Mouse (Mus musculus) skeletal muscle tissue, adult 2 months (tissue): Measurements from ENCODE around the gene Hint2.

Experiments
- DNase-seq: peaks from one replicate; pipeline ENCODE4 v3.0.0-alpha.2; 2012; ENCODE audit warnings: low read depth, low spot score

Hint2 gene

DNA sequence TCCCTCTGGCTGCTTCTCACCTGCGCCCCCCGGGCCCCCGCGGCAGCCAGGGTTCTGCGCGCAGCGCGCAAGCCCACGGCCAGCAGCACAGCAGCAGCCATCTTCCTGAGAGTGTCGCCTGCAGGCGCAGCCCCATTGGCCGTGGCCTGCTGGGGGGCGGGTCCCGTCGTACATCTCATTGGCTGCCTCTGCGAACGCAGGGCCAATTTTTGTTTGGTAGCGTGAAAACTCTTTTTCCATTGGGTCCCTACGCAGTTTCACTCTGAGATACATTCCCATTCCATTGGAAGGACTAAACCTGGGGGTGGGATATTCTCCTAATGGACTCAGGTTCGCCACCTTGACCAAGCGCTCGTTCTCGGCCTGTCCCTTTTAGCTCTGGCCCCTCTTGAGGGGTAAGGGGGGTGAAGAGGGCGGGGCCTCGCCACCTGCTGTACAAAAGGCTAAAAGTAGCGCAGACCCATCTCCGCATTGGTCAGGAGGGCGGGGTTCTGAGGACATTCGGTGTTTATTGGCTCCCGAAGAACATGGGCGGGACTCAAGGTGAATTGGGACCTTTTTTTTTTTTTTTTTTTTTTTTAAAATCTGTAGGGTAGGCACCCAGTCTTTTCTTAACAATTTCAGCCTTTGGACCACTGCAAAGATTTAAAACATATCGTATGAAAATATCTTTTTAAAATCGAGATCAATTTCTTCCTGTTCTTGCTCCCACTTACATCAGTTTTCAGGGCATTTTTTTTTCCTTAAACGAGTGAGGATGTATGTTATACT lies at the start of gene Hint2:
Gene Hint2 (minus strand): TSS at position 128 of the 771 bp plus-strand sequence.
- DNase-seq: peak; percentile 96

DNA sequence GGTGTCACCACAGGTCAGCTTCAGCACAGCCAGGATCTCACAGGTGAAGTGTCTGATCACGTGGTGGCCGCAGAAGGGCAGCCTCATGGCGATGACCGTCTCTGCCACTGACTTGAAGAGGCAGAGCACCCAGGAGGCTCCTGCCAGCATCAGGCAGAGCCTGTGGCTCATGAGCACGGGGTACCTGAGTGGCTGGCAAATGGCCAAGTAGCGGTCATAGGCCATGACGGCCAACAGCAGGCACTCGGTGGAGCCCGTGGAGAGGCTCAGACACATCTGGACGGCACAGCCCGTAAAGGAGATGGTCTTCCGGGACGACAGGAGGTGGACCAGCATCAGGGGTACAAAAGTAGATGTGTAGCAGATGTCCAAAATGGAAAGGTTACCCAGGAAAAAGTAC lies 49.7 kb upstream of the Hint2 start:
- DNase-seq: no peak

GRCm38 (mm10) chr4:43703851-43704250 lies 47.6 kb upstream of the Hint2 start:
- no peak for DNase-seq

DNA sequence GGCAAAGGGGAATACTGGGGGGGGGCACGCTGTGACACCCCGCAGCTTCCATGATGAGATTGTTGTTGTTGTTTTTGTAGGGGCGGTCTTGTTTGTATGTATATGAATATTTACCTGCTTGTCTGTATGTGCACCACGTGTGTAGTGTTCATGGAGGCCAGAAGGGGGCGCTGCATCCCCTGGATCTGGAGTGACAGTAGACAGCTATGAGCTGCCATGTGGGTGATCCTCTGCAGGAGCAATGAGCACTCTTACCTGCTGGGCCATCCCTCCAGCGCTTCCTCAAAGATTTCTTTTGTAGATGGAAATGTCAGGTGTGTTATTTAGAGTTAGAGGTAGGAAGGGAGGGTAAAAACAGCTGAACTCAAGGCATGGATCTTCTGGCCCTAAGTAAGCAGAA lies 47.2 kb upstream of the Hint2 start:
- DNase-seq: no peak

DNA sequence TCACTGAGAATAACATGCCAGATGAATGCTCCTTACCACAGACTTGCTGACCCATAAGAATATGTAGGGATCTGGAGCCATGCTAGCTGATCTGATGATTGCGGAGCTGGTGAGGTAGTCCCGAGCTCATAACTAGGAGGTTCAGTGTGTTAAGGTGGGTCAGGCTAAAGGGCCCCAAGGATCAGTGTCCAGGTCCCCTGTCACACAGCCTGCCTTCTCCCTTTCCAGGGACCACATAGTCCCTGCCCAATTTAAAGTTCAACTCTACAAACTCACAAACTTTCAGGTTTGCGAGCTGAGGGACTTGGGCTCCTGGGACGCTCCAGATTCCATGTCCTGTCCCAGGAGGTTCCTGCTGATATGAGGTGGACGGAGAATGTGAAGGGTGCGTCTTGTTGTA lies 44.4 kb upstream of the Hint2 start, which contains the start of gene Olfr70:
Gene Olfr70 (minus strand): TSS at position 101 of the 400 bp plus-strand sequence.
- no peak for DNase-seq

GRCm38 (mm10) chr4:43696561-43696960 lies 40.3 kb upstream of the Hint2 start:
- DNase-seq: no peak

GRCm38 (mm10) chr4:43695249-43695671 lies 39.0 kb upstream of the Hint2 start:
- DNase-seq: peak; percentile 78

DNA sequence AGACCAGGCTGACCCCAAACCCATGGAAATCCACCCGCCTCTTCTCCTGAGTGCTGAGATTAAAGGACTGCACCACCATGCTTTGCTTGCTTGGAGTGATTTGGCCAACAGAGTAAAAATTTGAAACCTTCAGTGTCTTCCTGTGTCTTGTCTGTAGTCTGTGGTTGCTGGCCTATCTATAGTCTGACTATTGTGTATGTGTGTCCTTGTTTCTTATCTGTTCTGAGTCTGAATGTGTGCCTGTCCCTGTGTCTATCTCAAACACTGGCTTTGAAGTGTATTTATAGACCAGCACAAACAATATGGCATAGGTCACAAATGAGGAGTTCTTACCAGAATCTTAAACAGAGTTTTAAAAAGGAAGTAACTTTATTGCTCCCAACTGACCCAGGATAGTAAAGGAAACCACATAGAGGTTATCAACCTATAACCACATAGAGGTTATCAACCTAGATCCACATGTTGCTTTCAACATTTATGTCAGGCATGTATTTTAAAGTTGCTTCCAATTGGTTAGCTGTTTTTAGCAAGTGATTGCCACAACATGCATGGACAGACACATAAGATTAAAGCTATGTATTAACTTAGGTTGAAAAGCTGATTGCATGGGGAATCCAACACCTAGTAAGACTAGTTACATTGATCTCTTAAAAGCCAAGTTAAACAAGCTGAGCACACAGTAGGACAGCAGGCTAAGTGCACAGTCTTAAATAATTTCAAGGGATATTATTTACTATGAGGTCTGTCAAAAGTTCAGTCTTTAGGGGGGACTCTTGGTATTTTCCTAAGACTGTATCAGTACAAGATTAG lies 38.4 kb upstream of the Hint2 start:
- no peak for DNase-seq

- peak; percentile 56 for DNase-seq
Observed at GRCm38 (mm10) chr4:43693806-43694241, 37.6 kb upstream of the Hint2 start.

DNA sequence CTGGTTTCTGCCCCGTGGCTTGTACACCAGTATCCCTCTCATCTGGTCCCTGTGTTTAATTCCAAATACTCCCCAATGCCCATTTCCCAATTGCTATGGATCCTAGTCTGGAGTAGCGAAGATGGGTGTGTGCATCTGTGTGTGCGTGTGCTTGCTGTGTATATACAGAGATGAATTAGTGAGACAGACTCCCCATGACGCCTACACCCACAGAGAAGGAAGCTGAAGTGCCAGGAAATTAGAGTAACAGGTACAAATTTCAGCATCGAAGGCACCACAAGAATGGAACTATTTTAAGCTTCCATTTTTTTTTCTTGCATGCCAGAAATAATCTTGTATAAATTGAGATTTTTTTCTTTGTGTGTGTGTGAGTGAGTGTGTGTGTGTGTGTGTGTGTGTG lies 34.8 kb upstream of the Hint2 start:
- DNase-seq: no peak

- no peak for DNase-seq
Observed at GRCm38 (mm10) chr4:43690021-43690420, 33.8 kb upstream of the Hint2 start.

DNA sequence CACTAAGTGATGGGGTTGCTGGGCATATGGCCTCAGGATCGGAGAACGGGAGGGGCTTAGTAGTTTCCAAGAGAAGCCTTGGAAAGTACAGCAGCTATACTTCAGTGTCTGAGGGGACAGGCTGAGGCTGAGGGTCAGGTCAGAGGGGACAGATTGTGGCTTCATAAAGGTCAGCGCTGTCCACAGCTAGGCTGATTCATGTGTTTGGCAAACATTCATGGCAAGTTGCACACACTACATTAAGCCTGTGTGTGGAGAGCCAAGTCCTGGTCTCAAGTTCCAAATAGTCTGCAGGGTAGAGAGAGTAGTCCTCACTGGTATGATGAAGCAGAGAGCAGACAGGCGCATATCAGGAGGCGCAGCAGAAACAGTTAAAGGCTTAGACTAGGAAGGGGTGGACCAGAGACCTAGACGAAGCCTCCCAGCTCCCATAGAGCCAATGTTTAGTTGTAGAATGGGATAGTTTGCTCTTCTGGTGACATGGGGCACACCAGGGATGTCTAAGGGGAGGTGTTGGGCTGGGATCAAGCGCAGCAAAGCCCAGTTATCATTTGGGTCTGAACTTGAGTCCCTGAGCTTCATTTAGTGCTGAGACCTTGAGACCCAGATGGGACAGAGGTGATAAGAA lies 23.3 kb upstream of the Hint2 start:
- peak; percentile 92 for DNase-seq

- no peak for DNase-seq
Observed at GRCm38 (mm10) chr4:43678541-43678940, 22.3 kb upstream of the Hint2 start.

- DNase-seq: no peak
Observed at GRCm38 (mm10) chr4:43675608-43676007, 19.3 kb upstream of the Hint2 start.

DNA sequence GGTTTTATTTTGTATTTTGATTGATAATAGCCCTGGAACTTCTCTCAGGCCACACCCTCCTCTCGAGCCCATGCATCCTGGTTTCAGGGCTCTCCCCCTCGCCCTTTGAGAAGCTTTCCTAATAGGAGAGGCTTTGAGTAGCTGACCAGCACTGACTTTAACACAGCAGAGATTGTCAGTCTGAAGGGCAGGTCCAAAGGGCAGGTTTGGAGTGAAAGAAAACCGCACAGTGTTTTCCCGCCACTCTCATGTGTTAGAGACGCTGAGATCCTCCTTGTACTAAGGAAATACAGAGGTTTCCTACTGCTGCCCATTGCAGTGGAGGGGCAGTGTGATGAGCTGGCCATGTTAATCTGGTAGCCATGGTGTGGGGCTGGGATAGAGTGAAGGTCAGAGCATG lies 18.7 kb upstream of the Hint2 start:
- DNase-seq: no peak

DNA sequence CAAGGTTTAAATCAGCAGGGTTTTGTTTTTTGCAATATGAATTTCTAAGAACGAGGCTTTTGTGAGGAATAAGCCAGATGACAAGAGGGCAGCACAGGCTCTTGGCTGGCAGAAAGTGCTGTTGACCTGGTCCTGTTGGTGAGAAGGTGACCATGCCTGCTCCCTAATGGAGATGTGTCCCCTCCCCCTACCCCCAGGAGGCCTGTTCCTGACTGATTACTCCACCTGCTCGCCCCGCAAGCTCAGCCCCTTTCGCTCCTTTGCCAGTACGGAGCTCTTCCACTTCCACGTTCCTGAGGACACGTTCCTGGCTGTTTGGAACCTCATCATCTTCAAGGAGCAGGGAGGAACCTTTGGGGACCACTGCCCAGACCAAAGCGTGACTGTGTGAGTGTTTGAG lies 17.4 kb upstream of the Hint2 start:
- DNase-seq: no peak

DNA sequence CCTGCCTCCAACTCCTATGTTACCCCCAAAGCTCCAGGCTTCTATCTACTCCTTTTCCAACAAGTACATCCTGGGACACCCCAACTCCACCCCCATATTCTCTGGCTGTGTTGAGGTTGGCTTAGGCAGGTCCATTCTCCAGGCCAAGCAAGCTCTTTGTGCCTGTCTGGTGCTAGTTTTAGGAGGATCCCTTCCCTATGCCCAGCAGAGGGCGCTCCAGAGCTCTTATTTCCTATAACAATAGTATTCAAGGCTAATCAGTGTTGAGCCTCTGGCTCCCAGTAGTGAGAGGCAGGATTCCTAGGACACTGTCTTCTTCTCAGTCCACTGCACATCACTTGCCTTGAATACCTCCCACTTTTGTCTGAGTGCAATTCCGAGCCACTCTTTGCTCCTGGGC lies 15.8 kb upstream of the Hint2 start:
- DNase-seq: peak; percentile 82

DNA sequence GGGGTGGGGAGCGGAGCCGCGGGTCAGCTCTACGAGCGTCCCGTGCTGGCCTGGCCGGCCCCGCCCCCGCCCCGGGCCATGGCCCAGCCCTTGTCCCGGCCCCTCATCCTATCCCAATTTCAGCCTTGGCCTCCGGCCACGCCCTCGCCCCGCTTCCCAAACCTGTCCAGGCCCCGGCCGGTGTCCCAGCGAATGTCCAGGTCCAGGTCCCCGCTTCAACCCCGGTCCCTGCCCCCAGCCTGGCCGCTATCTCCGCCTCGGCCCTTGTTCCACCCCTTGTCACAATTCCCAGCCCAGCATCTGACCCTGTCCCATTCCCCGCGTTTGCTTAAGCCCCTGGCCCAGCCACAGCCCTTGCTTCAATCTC lies 13.1 kb upstream of the Hint2 start:
- DNase-seq: no peak

DNA sequence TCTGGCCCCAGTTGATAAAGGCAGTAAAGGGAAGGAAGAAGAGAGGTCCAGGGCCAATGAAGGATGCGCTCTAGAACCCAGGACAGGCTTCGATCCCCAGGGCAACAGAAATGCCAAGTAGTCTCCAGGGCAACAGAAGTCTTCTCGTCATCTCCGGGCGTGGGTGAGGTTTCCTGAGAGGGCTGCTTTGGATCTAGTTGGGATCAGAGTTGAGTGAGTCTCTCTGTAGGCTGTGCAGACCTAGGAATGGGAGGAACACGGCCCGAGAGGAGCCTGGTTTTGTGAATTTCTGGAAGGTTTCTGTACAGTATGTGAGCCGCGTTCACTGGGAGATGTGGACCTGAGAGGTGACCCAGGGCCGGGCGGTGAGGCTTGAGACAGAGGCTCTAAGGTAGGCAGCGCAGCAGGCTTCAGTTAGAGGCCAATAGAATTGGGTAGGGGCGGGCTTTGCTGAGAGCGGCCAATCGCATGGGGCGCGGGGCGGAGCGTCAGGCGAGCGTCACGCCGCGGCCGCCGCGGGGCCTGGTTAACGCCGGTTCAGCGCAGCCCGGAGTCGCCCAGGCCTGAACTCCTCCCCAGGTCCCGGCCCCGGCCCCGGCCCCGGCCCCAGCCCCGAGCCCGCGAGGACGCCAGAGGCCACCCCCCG lies 12.6 kb upstream of the Hint2 start, which contains the start of the genes Tmem8b and Fam221b:
Gene Tmem8b (plus strand): TSS at position 190 of the 646 bp plus-strand sequence.
Gene Fam221b (minus strand): TSS at position 364 of the 646 bp plus-strand sequence.
- DNase-seq: peak; percentile 74

- DNase-seq: no peak
Observed at GRCm38 (mm10) chr4:43666412-43666811, 10.1 kb upstream of the Hint2 start.

GRCm38 (mm10) chr4:43657146-43657545 lies 880 bp upstream of the Hint2 start:
- DNase-seq: no peak
